Mouse (Mus musculus) megakaryocyte, embryonic 14.5 days (primary cell): ENCODE data around the gene Lrrn4.

ENCODE experiments used
- FLI1 ChIP-seq: IDR thresholded peaks from 2 replicates; pipeline ENCODE4 v1.6.1; 2012; ENCODE audit warnings: low read length, inconsistent platforms, mixed read lengths
- GATA1 ChIP-seq: IDR thresholded peaks from 3 replicates; pipeline ENCODE4 v1.6.1; 2012; ENCODE audit warnings: mixed read lengths, low read length, inconsistent platforms, borderline replicate concordance

- TF ChIP-seq GATA1 (no peak), FLI1 (no peak)
These were observed 31.6 kb downstream of the Lrrn4 start for GRCm38 (mm10) chr2:132849141-132849540.
